Mouse (Mus musculus) gastrocnemius, adult 8-10 months (tissue): ENCODE measurements around the gene Mansc1. TPM values are rescaled to one million over a fixed set of nuclear protein-coding genes. Genes with fewer than 3 reads are reported as not detected.

ENCODE experiments used
- total RNA-seq, 4 experiments: library from RNA; stranded (reverse); gene quantifications; 2 replicates each; pipeline ENCODE4 v1.2.4; 2022

The Mansc1 gene
- total RNA-seq, 4 experiments from 2014 or later, result 0.46 to 1.0 (median 0.75) TPM

Other genes with a start within 250 kb of the Mansc1 start
- not detected for gene Bcl2l14, start 236.2 kb downstream of the Mansc1 start, total RNA-seq
- 10 to 100 TPM; 35.7 to 50.1 (median 41.2) TPM for gene Lrp6, start 65.5 kb downstream of the Mansc1 start, total RNA-seq
- gene Borcs5, start 7.0 kb upstream of the Mansc1 start, total RNA-seq, result 10 to 100 TPM; 16.8 to 18.8 (median 17.4) TPM
- gene Dusp16, start 160.1 kb upstream of the Mansc1 start, total RNA-seq, result 10 to 100 TPM; 14.4 to 18.5 (median 15.8) TPM
- 10 to 100 TPM; 11.1 to 14.2 (median 12.4) TPM for gene Crebl2, start 197.7 kb upstream of the Mansc1 start, total RNA-seq